Comparison of ENCODE assay signal across 20 mouse cellular contexts in genomic region chr2:23202900-23203670, GRCm38 (mm10). TPM values are rescaled to one million over a fixed set of nuclear protein-coding genes. Genes with fewer than 3 reads are reported as not detected.
DNase-seq lines count a peak whose midpoint lies in the region; ATAC-seq lines count a peak whose summit lies in the region.
"Had no signal": no experiment of that assay in that cellular context is flagged by ENCODE, and none has a peak within 500 bp of the region (broad histone marks: within the 10 kb centered on the region; RNA-seq: fewer than 3 reads in every experiment).

No protein-coding gene starts in this region.

- peaks cover 16% of the 10 kb centered on the region for H3K36me3 ChIP-seq in heart, embryonic 12.5 days
- H3K36me3 ChIP-seq in heart, embryonic 10.5 days = peaks cover 16% of the 10 kb centered on the region

- no peak for ATAC-seq in heart, embryonic 12.5 days (ENCODE audit: insufficient number of reproducible peaks, low FRiP score)
- ATAC-seq in erythroid progenitor cell, adult 5-6 weeks (replicated peaks; ENCODE audit: low FRiP score, poor library complexity, severe bottlenecking) = no peak
- ATAC-seq: forebrain, postnatal 0 days; liver, embryonic 12.5 days had no signal

- H3K27ac ChIP-seq in heart, embryonic 12.5 days (ENCODE audit: poor library complexity, severe bottlenecking) = no peak overlapping the region
- H3K27ac ChIP-seq in heart, embryonic 10.5 days = no peak overlapping the region
- H3K27ac ChIP-seq: kidney, embryonic 15.5 days; left cerebral cortex, adult 2 months; liver, embryonic 12.5 days; lung, embryonic 15.5 days had no signal

- WGBS in heart, embryonic 12.5 days = 50% methylated on average over 15 of the region's 15 CpGs
- WGBS in heart, embryonic 10.5 days = 49% methylated on average over 15 of the region's 15 CpGs

- H3K4me3 ChIP-seq in heart, embryonic 12.5 days = no peak overlapping the region
- H3K4me3 ChIP-seq in heart, embryonic 10.5 days = no peak overlapping the region
- H3K4me3 ChIP-seq: kidney, embryonic 15.5 days; left cerebral cortex, adult 2 months; liver, embryonic 12.5 days; lung, embryonic 15.5 days had no signal

- DNase-seq in heart, embryonic 10.5 days (ENCODE audit: low spot score) = no peak
- peak; percentile 4 to 8 for DNase-seq in kidney, postnatal 4 days
- DNase-seq in kidney, postnatal 14 days = no peak
- DNase-seq in thymus, postnatal 4 days = peak; percentile 9
- no peak for DNase-seq in thymus, postnatal 10 days (ENCODE audit: low spot score in 2 of 2)
- DNase-seq: cerebellum, postnatal 14 days; forebrain, postnatal 0 days; thymus, adult 2 months had no signal

- no peaks in the 10 kb centered on the region for H3K9me3 ChIP-seq in heart, embryonic 12.5 days (replicated peaks)
- H3K9me3 ChIP-seq in heart, embryonic 10.5 days = no peaks in the 10 kb centered on the region
- H3K9me3 ChIP-seq: kidney, embryonic 15.5 days; liver, embryonic 12.5 days; lung, embryonic 15.5 days had no signal

- no peaks in the 10 kb centered on the region for H3K27me3 ChIP-seq in heart, embryonic 12.5 days (replicated peaks)
- no peaks in the 10 kb centered on the region for H3K27me3 ChIP-seq in heart, embryonic 10.5 days (ENCODE audit: insufficient read depth, poor library complexity, severe bottlenecking)
- H3K27me3 ChIP-seq: kidney, embryonic 15.5 days; liver, embryonic 12.5 days; lung, embryonic 15.5 days had no signal

- H3K4me2 ChIP-seq in heart, embryonic 12.5 days = peak overlapping the region; percentile 7; the same call in 1 of the 2 replicates
- H3K4me2 ChIP-seq: kidney, embryonic 15.5 days; liver, embryonic 12.5 days; lung, embryonic 15.5 days had no signal

- H3K4me1 ChIP-seq in heart, embryonic 12.5 days (replicated peaks) = peaks cover 8% of the 10 kb centered on the region
- peaks cover 8% of the 10 kb centered on the region for H3K4me1 ChIP-seq in heart, embryonic 10.5 days
- H3K4me1 ChIP-seq: kidney, embryonic 15.5 days; liver, embryonic 12.5 days; lung, embryonic 15.5 days had no signal

- no peak overlapping the region for H3K9ac ChIP-seq in heart, embryonic 12.5 days
- H3K9ac ChIP-seq: forebrain, postnatal 0 days; kidney, embryonic 15.5 days; liver, embryonic 12.5 days; lung, embryonic 15.5 days had no signal

RNA-seq across cellular contexts. Expression of gene 4931423N10Rik, which starts 4.2 kb away (rescaled TPM):
- polyA plus RNA-seq in heart, embryonic 12.5 days (2016; fragmentation: Nextera tagmentation; extraction: Ambion mirVana) = not detected in 2 replicates
- polyA plus RNA-seq in heart, embryonic 10.5 days (2016; fragmentation: Nextera tagmentation; extraction: Ambion mirVana) = not detected in 2 replicates
- total RNA-seq in erythroid progenitor cell, adult 5-6 weeks (2015; ENCODE audit: low replicate concordance) = not detected in 2 replicates
- total RNA-seq in erythroid progenitor cell, adult 5-6 weeks (2017; ENCODE audit: low replicate concordance) = not detected in 2 replicates
- total RNA-seq: ES-E14; gastrocnemius, adult 18-20 months; heart, adult 18-20 months had no signal
- polyA plus RNA-seq: heart, postnatal 0 days; intestine, embryonic 14.5 days; kidney, embryonic 15.5 days; limb, embryonic 11.5 days; liver, embryonic 12.5 days; lung, embryonic 15.5 days; thymus, adult 2 months had no signal

RNA-seq across cellular contexts. Expression of gene Yme1l1, which starts 46.9 kb away (rescaled TPM):
- polyA plus RNA-seq in heart, embryonic 12.5 days (2016; fragmentation: Nextera tagmentation; extraction: Ambion mirVana) = 59.8 and 60.2 TPM in 2 replicates
- 56.5 and 64.0 TPM in 2 replicates for polyA plus RNA-seq in heart, embryonic 10.5 days (2016; fragmentation: Nextera tagmentation; extraction: Ambion mirVana)
- 64.5 and 75.0 TPM in 2 replicates for total RNA-seq in erythroid progenitor cell, adult 5-6 weeks (2015; ENCODE audit: low replicate concordance)
- total RNA-seq in erythroid progenitor cell, adult 5-6 weeks (2017; ENCODE audit: low replicate concordance) = 91.8 and 116 TPM in 2 replicates

RNA-seq across cellular contexts. Expression of gene Mastl, which starts 47.3 kb away (rescaled TPM):
- polyA plus RNA-seq in heart, embryonic 12.5 days (2016; fragmentation: Nextera tagmentation; extraction: Ambion mirVana) = 10.0 and 11.2 TPM in 2 replicates
- polyA plus RNA-seq in heart, embryonic 10.5 days (2016; fragmentation: Nextera tagmentation; extraction: Ambion mirVana) = 11.6 and 12.0 TPM in 2 replicates
- total RNA-seq in erythroid progenitor cell, adult 5-6 weeks (2015; ENCODE audit: low replicate concordance) = 34.2 and 43.2 TPM in 2 replicates
- total RNA-seq in erythroid progenitor cell, adult 5-6 weeks (2017; ENCODE audit: low replicate concordance) = 31.9 and 33.0 TPM in 2 replicates

Comparison
In these comparisons a context has a peak if more than half of its experiments do, and no peak if none do; other contexts are left out.
1. DNase-seq: peak in kidney, postnatal 4 days (2 of 2) and thymus, postnatal 4 days (single experiment); none in heart, embryonic 10.5 days (single experiment), kidney, postnatal 14 days (single experiment) and thymus, postnatal 10 days (0 of 2).